Mouse (Mus musculus) heart, adult 2 months (tissue): ENCODE data around the gene Selenov. TPM values are rescaled to one million over a fixed set of nuclear protein-coding genes. Genes with fewer than 3 reads are reported as not detected.

Experiments used
- DNase-seq, 2 experiments: peaks; one replicate each; pipeline ENCODE4 v3.0.0; 2021
- H3K27ac ChIP-seq: fragments of 200-600 bp; 2 replicates; pipeline ENCODE4 v1.8.1; 2022
- H3K27me3 ChIP-seq: fragments of 200-500 bp; 2 replicates; pipeline ENCODE4 v1.6.1; 2012; ENCODE audit warnings: mild to moderate bottlenecking, low read length, inconsistent platforms, mixed read lengths; ENCODE audit not compliant: control insufficient read depth, insufficient read depth
- H3K36me3 ChIP-seq: fragments of 200-500 bp; 2 replicates; pipeline ENCODE4 v1.6.1; 2012; ENCODE audit warnings: low read length, inconsistent platforms; ENCODE audit not compliant: control insufficient read depth, insufficient read depth
- H3K4me1 ChIP-seq: fragments of 200-500 bp; 2 replicates; pipeline ENCODE4 v1.6.1; 2011; ENCODE audit warnings: low read length; ENCODE audit not compliant: control insufficient read depth, insufficient read depth
- H3K4me3 ChIP-seq: fragments of 200-600 bp; 2 replicates; pipeline ENCODE4 v1.8.1; 2022
- H3K79me2 ChIP-seq: fragments of 200-500 bp; replicated peaks from 2 replicates; pipeline ENCODE4 v1.6.1; 2012; ENCODE audit warnings: mild to moderate bottlenecking, inconsistent platforms, low read length, moderate library complexity, mixed read lengths; ENCODE audit not compliant: control insufficient read depth, insufficient read depth
- H3K9ac ChIP-seq: fragments of 200-500 bp; 2 replicates; pipeline ENCODE4 v1.6.1; 2012; ENCODE audit warnings: low read depth, mild to moderate bottlenecking, control low read depth, inconsistent platforms, low read length, mixed read lengths
- CTCF ChIP-seq: fragments of 200-600 bp; IDR thresholded peaks from 2 replicates; pipeline ENCODE4 v1.8.1; 2022; ENCODE audit warnings: antibody characterized with exemption, mild to moderate bottlenecking, moderate library complexity
- EP300 ChIP-seq: fragments of 200-500 bp; IDR thresholded peaks from 2 replicates; pipeline ENCODE4 v1.6.1; 2011; ENCODE audit warnings: low read depth, low read length, control low read depth; ENCODE audit not compliant: insufficient read depth
- POLR2A ChIP-seq: fragments of 200-500 bp; IDR thresholded peaks from 2 replicates; pipeline ENCODE4 v1.6.1; 2011; ENCODE audit warnings: mild to moderate bottlenecking, low read depth, low read length, control low read depth; ENCODE audit not compliant: insufficient read depth
- WGBS: fragments of 180-500 bp; shearing (Covaris S2); methylation state at CpG from one replicate; pipeline ENCODE4 v1.1.7; 2018; 5-methylcytosine and 5-hydroxymethylcytosine counted together
- intact Hi-C: fragments of 180-260 bp; cut with DNase I; formaldehyde crosslinking; loops from one replicate; pipeline ENCODE4 v1.15.1; 2025
- polyA plus RNA-seq: library from polyadenylated mRNA; depleted of rRNA; stranded (reverse); fragments of >200 nt; gene quantifications from 2 replicates; pipeline ENCODE4 v1.2.3, GENCODE M21; 2012
- total RNA-seq, 2 experiments: library from RNA; stranded (reverse); gene quantifications; 2 replicates each; pipeline ENCODE4 v1.2.3; 2021

Gene Selenov
- total and polyA plus RNA-seq, 3 experiments, result 0.08 TPM; not detected in 2

- H3K36me3 ChIP-seq, result no peaks in the 10 kb centered on the region
Observed at GRCm38 (mm10) chr7:28311926-28312543, 21.0 kb upstream of the Selenov start, which contains the start of gene Timm50. TSS of gene Timm50 (minus strand) at chr7:28312072.

GRCm38 (mm10) chr7:28311151-28311925, 20.4 kb upstream of the Selenov start:
- WGBS, result 4% methylated on average over 35 of the region's 35 CpGs

More at GRCm38 (mm10) chr7:28311926-28312543, 21.0 kb upstream of the Selenov start, which contains the start of gene Timm50:
- intact Hi-C loops, result loop anchor here (1.0 to 2.0 kb wide), 2 partner anchors 26 to 33 kb away; partner anchors contain the start of gene Supt5
- WGBS, result under 1% methylated on average over 45 of the region's 45 CpGs
- Histone ChIP-seq H3K4me1 (peaks cover 4% of the 10 kb centered on the region), H3K4me3 (peak within 1 kb of the TSS; percentile 95), H3K79me2 (no peaks in the 10 kb centered on the region), H3K9ac (peak within 1 kb of the TSS; percentile 77), H3K27ac (peak within 1 kb of the TSS; percentile 82), H3K27me3 (no peaks in the 10 kb centered on the region)
- peak; percentile 98 to 99 for DNase-seq
- TF ChIP-seq POLR2A (peak; percentile 68), EP300 (peak; percentile 78; the same call in 1 of the 2 replicates), CTCF (no peak; the same call in 1 of the 2 replicates)

GRCm38 (mm10) chr7:28309737-28310136, 18.8 kb upstream of the Selenov start:
- DNase-seq, result no peak
- Histone ChIP-seq H3K36me3 (no peaks in the 10 kb centered on the region), H3K27me3 (no peaks in the 10 kb centered on the region), H3K9ac (no peak overlapping the region), H3K4me3 (no peak overlapping the region), H3K27ac (no peak overlapping the region), H3K79me2 (no peaks in the 10 kb centered on the region), H3K4me1 (peaks cover 4% of the 10 kb centered on the region)
- intact Hi-C loops, result no loop called here
- no peak for TF ChIP-seq POLR2A
- no peak for TF ChIP-seq EP300
- no peak for TF ChIP-seq CTCF
- 72% methylated on average over 9 of the region's 9 CpGs for WGBS

More at GRCm38 (mm10) chr7:28311151-28311925, 20.4 kb upstream of the Selenov start:
- H3K36me3 ChIP-seq, result no peaks in the 10 kb centered on the region
- H3K27ac ChIP-seq, result peak overlapping the region; percentile 82
- H3K79me2 ChIP-seq, result no peaks in the 10 kb centered on the region
- DNase-seq, result no peak
- no peaks in the 10 kb centered on the region for H3K27me3 ChIP-seq
- H3K9ac ChIP-seq, result peak overlapping the region; percentile 77
- no peak for TF ChIP-seq CTCF
- no peak for TF ChIP-seq EP300
- no peak for TF ChIP-seq POLR2A
- peaks cover 4% of the 10 kb centered on the region for H3K4me1 ChIP-seq
- peak overlapping the region; percentile 95 for H3K4me3 ChIP-seq
- intact Hi-C loops, result no loop called here

GRCm38 (mm10) chr7:28306216-28306615, 15.2 kb upstream of the Selenov start:
- Histone ChIP-seq H3K4me3 (no peak overlapping the region), H3K36me3 (no peaks in the 10 kb centered on the region), H3K79me2 (no peaks in the 10 kb centered on the region), H3K9ac (no peak overlapping the region), H3K4me1 (peaks cover 2% of the 10 kb centered on the region), H3K27me3 (peaks cover 3% of the 10 kb centered on the region; the same call in 1 of the 2 replicates), H3K27ac (no peak overlapping the region)
- no peak for TF ChIP-seq CTCF
- TF ChIP-seq EP300, result no peak
- TF ChIP-seq POLR2A, result no peak
- DNase-seq, result no peak
- intact Hi-C loops, result no loop called here
- WGBS, result 92% methylated on average over 8 of the region's 8 CpGs

GRCm38 (mm10) chr7:28305641-28306040, 14.7 kb upstream of the Selenov start:
- Histone ChIP-seq H3K27ac (no peak overlapping the region), H3K27me3 (peaks cover 7% of the 10 kb centered on the region; the same call in 1 of the 2 replicates), H3K36me3 (no peaks in the 10 kb centered on the region), H3K4me3 (no peak overlapping the region), H3K4me1 (no peaks in the 10 kb centered on the region), H3K79me2 (no peaks in the 10 kb centered on the region), H3K9ac (no peak overlapping the region)
- intact Hi-C loops, result no loop called here
- WGBS, result 85% methylated on average over 10 of the region's 10 CpGs
- no peak for TF ChIP-seq EP300
- TF ChIP-seq CTCF, result no peak
- no peak for TF ChIP-seq POLR2A
- DNase-seq, result no peak
